Mouse (Mus musculus) bone marrow macrophage, adult 2 months (primary cell): Measurements from ENCODE around the gene Phf12.

Experiments used
- CTCF ChIP-seq: IDR thresholded peaks from 2 replicates; pipeline ENCODE4 v1.5.1; 2012; ENCODE audit warnings: low read depth, mild to moderate bottlenecking, low read length, moderate library complexity
- POLR2A ChIP-seq: IDR thresholded peaks from 2 replicates; pipeline ENCODE4 v1.6.1; 2012; ENCODE audit warnings: mild to moderate bottlenecking, low read depth, low read length, borderline replicate concordance

DNA sequence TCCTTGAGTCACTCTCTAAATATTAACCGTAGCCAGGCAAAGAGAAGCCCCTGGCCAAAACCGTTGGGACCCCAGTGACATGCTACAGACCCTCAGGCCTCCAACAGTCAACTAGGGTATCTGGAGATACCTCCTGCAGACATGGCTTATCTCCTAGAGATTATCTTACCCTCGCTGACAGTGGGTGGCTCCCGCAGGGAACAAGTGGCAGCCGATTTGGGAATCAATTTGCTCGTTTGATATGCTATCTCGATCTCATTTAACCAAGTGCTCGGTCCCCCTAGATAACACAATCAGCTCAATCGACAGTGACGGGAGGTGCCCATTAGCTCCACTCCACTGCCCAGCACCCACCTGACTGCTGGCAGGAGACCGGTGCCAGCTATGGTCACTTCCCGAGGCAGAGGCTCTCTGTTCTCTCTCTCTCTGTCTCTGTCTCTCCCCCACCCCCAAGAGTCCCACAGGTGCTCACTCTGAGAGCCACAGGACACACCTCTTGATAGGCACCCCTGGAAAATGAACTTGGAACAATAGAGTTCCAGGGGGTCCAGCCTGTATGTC, 32.3 kb upstream of the Phf12 start:
- TF ChIP-seq POLR2A (no peak), CTCF (no peak)
